Mouse (Mus musculus): Measurements from ENCODE around the gene Krt24. TPM values are rescaled to one million over a fixed set of nuclear protein-coding genes. Genes with fewer than 3 reads are reported as not detected.

The Krt24 gene
- total RNA-seq, 1 experiment = not detected

DNA sequence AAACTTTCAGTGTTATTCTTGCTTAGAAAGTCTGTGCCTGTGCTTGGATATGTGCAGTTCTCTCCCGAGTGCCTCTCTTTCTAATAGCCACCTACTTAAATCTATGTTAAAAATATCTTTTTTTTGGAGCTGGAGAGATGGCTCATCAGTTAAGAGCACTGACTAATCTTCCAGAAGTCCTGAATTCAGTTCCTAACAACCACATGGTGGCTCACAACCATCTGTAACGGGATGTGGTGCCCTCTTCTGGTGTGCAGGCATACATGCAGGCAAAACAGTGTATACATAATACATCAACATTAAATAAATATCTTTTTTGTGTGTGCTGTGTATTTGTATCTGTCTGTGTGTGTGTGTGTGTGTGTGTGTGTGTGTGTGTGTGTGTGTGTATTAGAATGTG lies 31.2 kb downstream of the Krt24 start:
- Histone ChIP-seq H3K36me3 (ENCODE audit: control insufficient read depth, insufficient read depth, low read length, poor library complexity, severe bottlenecking) (no peaks in the 10 kb centered on the region), H3K27ac (ENCODE audit: insufficient read depth, low read depth, low read length, poor library complexity, severe bottlenecking) (no peak overlapping the region), H3K9ac (ENCODE audit: insufficient read depth, low read depth, low read length, poor library complexity, severe bottlenecking) (no peak overlapping the region), H3K9me3 (ENCODE audit: control insufficient read depth, insufficient read depth, low read depth, low read length) (no peaks in the 10 kb centered on the region), H3K4me3 (ENCODE audit: insufficient read depth in 1 of 2, low read depth in 1 of 2, low read length in 2 of 2, poor library complexity in 1 of 2, severe bottlenecking in 1 of 2) (no peak overlapping the region), H3K4me1 (ENCODE audit: control insufficient read depth in 2 of 2, insufficient read depth in 2 of 2, low read length in 2 of 2, poor library complexity in 1 of 2) (peaks cover 0 to 2% of the 10 kb centered on the region in 2 experiments; a peak in 1 of 4 replicates)
- no peak for DNase-seq (ENCODE audit: low read depth, low spot score)
- in situ Hi-C loops (cut with MboI; ENCODE audit: low sequenced_read_pairs in 2 of 2, unreplicated experiment in 2 of 2) = no loop called here
- no peak for TF ChIP-seq ZC3H11A (IDR thresholded peaks at IDR 0.05; ENCODE audit: borderline replicate concordance, low read depth, low read length)
- TF ChIP-seq HCFC1 (IDR thresholded peaks at IDR 0.05; ENCODE audit: borderline replicate concordance, insufficient read depth, low read length) = no peak
- no peak for TF ChIP-seq ZNF384 (IDR thresholded peaks at IDR 0.05; ENCODE audit: low read depth, low read length)
- TF ChIP-seq MAFK (IDR thresholded peaks at IDR 0.05; ENCODE audit: insufficient read depth, low read depth, low read length) = no peak
- TF ChIP-seq CHD2 (IDR thresholded peaks at IDR 0.05; ENCODE audit: low read depth, low read length) = no peak

DNA sequence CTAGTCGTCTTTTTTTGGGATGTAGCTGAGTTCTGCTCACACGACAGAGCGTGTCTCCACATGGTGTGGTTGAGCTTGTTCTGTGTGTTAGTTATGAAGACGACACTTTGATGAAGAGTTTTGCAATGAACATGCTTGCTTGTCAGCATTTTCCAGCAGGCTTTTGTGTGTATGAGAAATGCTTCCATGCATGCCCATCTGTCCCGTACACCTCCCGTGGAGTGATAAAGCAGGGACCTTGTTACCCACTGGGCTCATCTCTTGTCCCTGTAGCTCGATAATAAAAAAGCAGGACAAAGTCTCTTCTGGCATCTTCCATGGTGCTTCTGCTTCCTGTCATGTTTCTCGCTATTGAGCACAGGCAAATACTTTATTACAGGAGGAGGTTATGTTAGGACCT lies 32.4 kb downstream of the Krt24 start:
- H3K36me3 ChIP-seq (ENCODE audit: control insufficient read depth, insufficient read depth, low read length, poor library complexity, severe bottlenecking) = no peaks in the 10 kb centered on the region
- in situ Hi-C loops (cut with MboI; ENCODE audit: low sequenced_read_pairs in 2 of 2, unreplicated experiment in 2 of 2) = no loop called here
- H3K4me1 ChIP-seq (ENCODE audit: control insufficient read depth in 2 of 2, insufficient read depth in 2 of 2, low read length in 2 of 2, poor library complexity in 1 of 2) = peaks cover 0 to 2% of the 10 kb centered on the region in 2 experiments; a peak in 1 of 4 replicates
- TF ChIP-seq ZC3H11A (IDR thresholded peaks at IDR 0.05; ENCODE audit: borderline replicate concordance, low read depth, low read length) = no peak
- TF ChIP-seq HCFC1 (IDR thresholded peaks at IDR 0.05; ENCODE audit: borderline replicate concordance, insufficient read depth, low read length) = no peak
- no peak for TF ChIP-seq ZNF384 (IDR thresholded peaks at IDR 0.05; ENCODE audit: low read depth, low read length)
- TF ChIP-seq MAFK (IDR thresholded peaks at IDR 0.05; ENCODE audit: insufficient read depth, low read depth, low read length) = no peak
- no peak for TF ChIP-seq CHD2 (IDR thresholded peaks at IDR 0.05; ENCODE audit: low read depth, low read length)
- no peak overlapping the region for H3K9ac ChIP-seq (ENCODE audit: insufficient read depth, low read depth, low read length, poor library complexity, severe bottlenecking)
- H3K4me3 ChIP-seq (ENCODE audit: insufficient read depth in 1 of 2, low read depth in 1 of 2, low read length in 2 of 2, poor library complexity in 1 of 2, severe bottlenecking in 1 of 2) = no peak overlapping the region
- no peaks in the 10 kb centered on the region for H3K9me3 ChIP-seq (ENCODE audit: control insufficient read depth, insufficient read depth, low read depth, low read length)
- no peak for DNase-seq (ENCODE audit: low read depth, low spot score)
- no peak overlapping the region for H3K27ac ChIP-seq (ENCODE audit: insufficient read depth, low read depth, low read length, poor library complexity, severe bottlenecking)

DNA sequence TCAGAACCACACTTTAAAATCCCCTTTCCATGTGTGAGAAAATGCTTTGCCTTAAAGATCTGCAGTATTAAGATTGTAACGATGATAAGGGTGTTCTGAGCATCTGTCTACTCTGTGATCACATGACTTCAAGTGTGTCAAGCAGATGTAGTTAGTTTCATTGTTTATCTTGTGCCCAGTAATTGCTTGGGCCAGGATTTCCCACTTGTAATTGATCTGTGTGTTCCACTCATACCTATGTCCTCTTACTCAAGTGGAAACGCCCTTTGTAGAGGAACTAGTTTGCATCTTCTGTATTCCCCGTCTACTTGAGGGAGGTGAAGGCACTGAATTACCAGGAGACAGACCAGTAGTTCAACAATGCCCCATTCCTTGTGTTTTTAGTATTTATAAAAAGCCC lies 34.4 kb downstream of the Krt24 start:
- peaks cover 0 to 2% of the 10 kb centered on the region in 2 experiments; a peak in 1 of 4 replicates for H3K4me1 ChIP-seq (ENCODE audit: control insufficient read depth in 2 of 2, insufficient read depth in 2 of 2, low read length in 2 of 2, poor library complexity in 1 of 2)
- TF ChIP-seq ZNF384 (IDR thresholded peaks at IDR 0.05; ENCODE audit: low read depth, low read length) (no peak), ZC3H11A (IDR thresholded peaks at IDR 0.05; ENCODE audit: borderline replicate concordance, low read depth, low read length) (no peak), MAFK (IDR thresholded peaks at IDR 0.05; ENCODE audit: insufficient read depth, low read depth, low read length) (no peak), HCFC1 (IDR thresholded peaks at IDR 0.05; ENCODE audit: borderline replicate concordance, insufficient read depth, low read length) (no peak), CHD2 (IDR thresholded peaks at IDR 0.05; ENCODE audit: low read depth, low read length) (no peak)
- no peak for DNase-seq (ENCODE audit: low read depth, low spot score)
- no peak overlapping the region for H3K27ac ChIP-seq (ENCODE audit: insufficient read depth, low read depth, low read length, poor library complexity, severe bottlenecking)
- in situ Hi-C loops (cut with MboI; ENCODE audit: low sequenced_read_pairs in 2 of 2, unreplicated experiment in 2 of 2) = no loop called here
- no peaks in the 10 kb centered on the region for H3K36me3 ChIP-seq (ENCODE audit: control insufficient read depth, insufficient read depth, low read length, poor library complexity, severe bottlenecking)
- H3K9me3 ChIP-seq (ENCODE audit: control insufficient read depth, insufficient read depth, low read depth, low read length) = no peaks in the 10 kb centered on the region
- no peak overlapping the region for H3K4me3 ChIP-seq (ENCODE audit: insufficient read depth in 1 of 2, low read depth in 1 of 2, low read length in 2 of 2, poor library complexity in 1 of 2, severe bottlenecking in 1 of 2)
- H3K9ac ChIP-seq (ENCODE audit: insufficient read depth, low read depth, low read length, poor library complexity, severe bottlenecking) = no peak overlapping the region

DNA sequence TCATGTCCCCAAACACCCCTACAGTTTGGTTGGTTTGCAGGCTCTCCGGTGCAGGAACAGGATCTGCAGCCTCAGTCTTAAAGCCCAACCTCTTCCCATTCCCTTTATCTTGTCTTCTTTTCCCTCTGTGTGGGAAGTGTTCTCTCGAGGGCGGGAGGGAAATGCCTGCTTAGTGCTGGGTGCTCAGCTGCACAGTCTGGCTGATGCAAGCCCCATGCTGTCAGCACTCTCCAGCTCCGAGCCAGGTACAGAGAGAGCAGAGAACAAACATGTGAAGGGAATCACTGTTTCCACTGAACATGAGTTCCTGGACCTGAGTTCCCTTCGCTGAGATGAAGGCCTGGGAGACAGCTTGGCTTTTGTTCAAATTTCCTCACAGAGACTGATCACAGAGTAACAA lies 34.8 kb downstream of the Krt24 start:
- H3K9ac ChIP-seq (ENCODE audit: insufficient read depth, low read depth, low read length, poor library complexity, severe bottlenecking) = no peak overlapping the region
- no peak overlapping the region for H3K27ac ChIP-seq (ENCODE audit: insufficient read depth, low read depth, low read length, poor library complexity, severe bottlenecking)
- no peak for DNase-seq (ENCODE audit: low read depth, low spot score)
- TF ChIP-seq HCFC1 (IDR thresholded peaks at IDR 0.05; ENCODE audit: borderline replicate concordance, insufficient read depth, low read length) = no peak
- TF ChIP-seq CHD2 (IDR thresholded peaks at IDR 0.05; ENCODE audit: low read depth, low read length) = no peak
- TF ChIP-seq ZNF384 (IDR thresholded peaks at IDR 0.05; ENCODE audit: low read depth, low read length) = no peak
- no peak for TF ChIP-seq ZC3H11A (IDR thresholded peaks at IDR 0.05; ENCODE audit: borderline replicate concordance, low read depth, low read length)
- TF ChIP-seq MAFK (IDR thresholded peaks at IDR 0.05; ENCODE audit: insufficient read depth, low read depth, low read length) = no peak
- in situ Hi-C loops (cut with MboI; ENCODE audit: low sequenced_read_pairs in 2 of 2, unreplicated experiment in 2 of 2) = no loop called here
- H3K36me3 ChIP-seq (ENCODE audit: control insufficient read depth, insufficient read depth, low read length, poor library complexity, severe bottlenecking) = no peaks in the 10 kb centered on the region
- H3K4me1 ChIP-seq (ENCODE audit: control insufficient read depth in 2 of 2, insufficient read depth in 2 of 2, low read length in 2 of 2, poor library complexity in 1 of 2) = peaks cover 0 to 2% of the 10 kb centered on the region in 2 experiments; a peak in 1 of 4 replicates
- H3K9me3 ChIP-seq (ENCODE audit: control insufficient read depth, insufficient read depth, low read depth, low read length) = no peaks in the 10 kb centered on the region
- H3K4me3 ChIP-seq (ENCODE audit: insufficient read depth in 1 of 2, low read depth in 1 of 2, low read length in 2 of 2, poor library complexity in 1 of 2, severe bottlenecking in 1 of 2) = no peak overlapping the region

DNA sequence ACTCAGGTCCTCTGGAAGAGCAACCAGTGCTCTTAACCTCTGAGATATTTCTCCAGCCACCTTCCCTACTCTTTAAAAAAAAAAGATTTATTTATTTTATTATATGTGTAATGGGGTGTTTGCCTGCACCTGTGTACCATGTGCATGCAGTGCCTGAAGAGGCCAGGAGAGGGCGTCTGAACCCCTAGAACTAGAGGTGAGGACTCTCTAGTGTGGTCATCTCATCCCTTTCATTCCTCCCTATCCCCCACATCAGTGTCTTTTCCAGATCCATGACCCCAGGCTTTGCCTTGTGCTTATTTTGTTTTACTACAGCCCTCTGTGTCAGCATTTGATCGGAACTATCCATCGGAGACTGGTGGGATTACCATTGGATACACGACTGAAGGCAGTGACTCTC lies 35.9 kb downstream of the Krt24 start:
- no peaks in the 10 kb centered on the region for H3K9me3 ChIP-seq (ENCODE audit: control insufficient read depth, insufficient read depth, low read depth, low read length)
- H3K36me3 ChIP-seq (ENCODE audit: control insufficient read depth, insufficient read depth, low read length, poor library complexity, severe bottlenecking) = no peaks in the 10 kb centered on the region
- no peak for DNase-seq (ENCODE audit: low read depth, low spot score)
- no peak overlapping the region for H3K27ac ChIP-seq (ENCODE audit: insufficient read depth, low read depth, low read length, poor library complexity, severe bottlenecking)
- peaks cover 0 to 5% of the 10 kb centered on the region in 2 experiments; a peak in 1 of 4 replicates for H3K4me1 ChIP-seq (ENCODE audit: control insufficient read depth in 2 of 2, insufficient read depth in 2 of 2, low read length in 2 of 2, poor library complexity in 1 of 2)
- TF ChIP-seq CHD2 (IDR thresholded peaks at IDR 0.05; ENCODE audit: low read depth, low read length) = no peak
- no peak for TF ChIP-seq ZNF384 (IDR thresholded peaks at IDR 0.05; ENCODE audit: low read depth, low read length)
- TF ChIP-seq HCFC1 (IDR thresholded peaks at IDR 0.05; ENCODE audit: borderline replicate concordance, insufficient read depth, low read length) = no peak
- TF ChIP-seq ZC3H11A (IDR thresholded peaks at IDR 0.05; ENCODE audit: borderline replicate concordance, low read depth, low read length) = no peak
- TF ChIP-seq MAFK (IDR thresholded peaks at IDR 0.05; ENCODE audit: insufficient read depth, low read depth, low read length) = no peak
- in situ Hi-C loops (cut with MboI; ENCODE audit: low sequenced_read_pairs in 2 of 2, unreplicated experiment in 2 of 2) = no loop called here
- no peak overlapping the region for H3K4me3 ChIP-seq (ENCODE audit: insufficient read depth in 1 of 2, low read depth in 1 of 2, low read length in 2 of 2, poor library complexity in 1 of 2, severe bottlenecking in 1 of 2)
- no peak overlapping the region for H3K9ac ChIP-seq (ENCODE audit: insufficient read depth, low read depth, low read length, poor library complexity, severe bottlenecking)

All from ES-E14 (cell line).